Mouse (Mus musculus) frontal cortex, postnatal 36 days (tissue): ENCODE results near the gene Larp1.
"Not testable (repeated sequence)": the region's sequence is repeated elsewhere in the genome, so short reads cannot be mapped to it uniquely, and the experiment has no call there.

Source experiments
- DNase-seq, 2 experiments: peaks; one replicate each; pipeline ENCODE4 v3.0.0; 2022; ENCODE audit warnings: low spot score in 2 of 2

Gene Larp1

GRCm38 (mm10) chr11:58028981-58029380, 20.1 kb downstream of the Larp1 start:
- no peak for DNase-seq

GRCm38 (mm10) chr11:58029869-58030268, 21.0 kb downstream of the Larp1 start:
- DNase-seq = no peak

- no peak for DNase-seq
Measured at GRCm38 (mm10) chr11:58031176-58031575, 22.3 kb downstream of the Larp1 start.

DNA sequence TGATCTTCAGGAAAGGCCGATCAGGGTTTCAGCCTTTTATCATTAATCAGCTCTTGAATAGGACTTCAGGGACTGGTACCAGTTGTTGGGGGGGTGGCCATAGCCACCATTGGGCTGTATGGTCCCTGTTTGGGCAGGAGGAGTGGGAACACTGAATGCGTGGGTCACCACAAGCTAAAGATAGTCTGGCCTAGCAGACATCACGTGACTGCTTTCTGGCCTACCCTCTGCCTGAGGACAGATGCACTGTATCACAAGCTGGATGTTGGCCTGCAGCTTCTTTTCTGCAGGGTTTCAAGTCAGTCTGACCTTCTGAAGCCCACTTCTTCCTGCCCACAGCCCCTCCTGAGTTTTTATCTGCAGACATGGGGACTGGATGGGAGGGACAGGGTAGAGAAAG, 24.8 kb downstream of the Larp1 start:
- DNase-seq = peak in 1 of 2 experiments; percentile 21

GRCm38 (mm10) chr11:58039027-58039426, 30.2 kb downstream of the Larp1 start:
- no peak for DNase-seq

- no peak for DNase-seq
Measured at GRCm38 (mm10) chr11:58042861-58043431, 34.1 kb downstream of the Larp1 start.

GRCm38 (mm10) chr11:58046438-58046837, 37.6 kb downstream of the Larp1 start:
- peak in 1 of 2 experiments; percentile 15 for DNase-seq

- DNase-seq = peak; percentile 54 to 64
Measured at GRCm38 (mm10) chr11:58057455-58057854, 48.6 kb downstream of the Larp1 start.

- DNase-seq = not testable (repeated sequence)
Measured at GRCm38 (mm10) chr11:58059752-58060151, 50.9 kb downstream of the Larp1 start.

DNA sequence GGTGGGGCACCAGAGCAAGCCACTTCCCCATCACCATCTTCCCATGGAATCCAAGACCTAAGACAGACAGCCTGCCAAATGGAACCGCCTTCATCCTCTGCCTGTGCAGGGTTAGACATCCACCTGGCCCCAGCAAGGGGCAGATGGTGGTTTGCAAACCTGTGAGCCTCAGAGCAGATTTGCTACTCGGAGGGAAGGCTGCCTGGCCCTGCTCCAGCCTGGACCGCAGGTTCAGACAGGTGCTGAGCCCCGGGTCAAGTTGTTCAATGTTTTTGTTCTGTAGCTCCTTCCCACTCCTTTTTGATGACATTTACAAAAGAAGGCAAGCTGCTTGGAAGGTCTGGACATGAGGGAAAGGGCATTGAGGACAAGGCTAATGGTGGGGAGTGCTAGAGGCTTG, 52.4 kb downstream of the Larp1 start:
- not testable (repeated sequence) for DNase-seq

DNA sequence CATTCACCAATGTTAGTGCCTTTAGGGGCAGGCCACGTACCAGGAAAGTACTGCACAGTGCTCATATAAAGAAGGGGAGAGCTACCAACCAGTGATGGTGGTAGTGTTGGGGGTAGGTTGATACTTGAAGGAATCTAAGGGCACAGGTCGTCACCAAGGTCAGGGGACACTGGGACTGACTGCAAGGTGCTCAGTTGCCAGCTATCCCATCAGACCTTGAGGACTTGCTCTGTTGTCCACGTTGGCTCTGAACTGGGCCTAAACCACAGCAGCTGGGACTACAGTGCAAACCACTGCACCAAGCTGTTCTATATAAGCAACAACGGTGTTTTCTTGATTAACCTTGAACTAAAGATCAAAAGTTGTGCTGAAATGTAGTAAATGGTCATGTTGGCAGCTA, 53.7 kb downstream of the Larp1 start:
- no peak for DNase-seq

DNA sequence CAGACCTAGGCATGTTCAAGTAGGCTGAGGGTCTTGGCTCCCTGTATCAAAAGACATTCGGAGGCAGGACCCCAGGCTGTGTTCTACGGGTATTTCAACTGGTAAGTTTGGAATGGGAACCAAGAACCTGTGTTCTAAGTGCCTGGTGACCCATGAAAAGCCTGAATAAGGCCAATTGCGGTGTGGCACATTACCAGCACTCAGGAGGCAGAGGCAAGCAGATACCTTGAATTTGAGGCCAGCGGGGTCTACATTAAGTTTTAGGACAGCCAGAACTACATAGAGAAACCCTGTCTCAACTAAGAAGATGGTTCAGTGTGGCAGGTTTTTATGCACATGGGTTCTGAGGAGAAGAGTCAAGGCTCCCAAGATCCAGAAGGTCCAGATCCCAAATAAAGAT, 56.2 kb downstream of the Larp1 start:
- no peak for DNase-seq

DNA sequence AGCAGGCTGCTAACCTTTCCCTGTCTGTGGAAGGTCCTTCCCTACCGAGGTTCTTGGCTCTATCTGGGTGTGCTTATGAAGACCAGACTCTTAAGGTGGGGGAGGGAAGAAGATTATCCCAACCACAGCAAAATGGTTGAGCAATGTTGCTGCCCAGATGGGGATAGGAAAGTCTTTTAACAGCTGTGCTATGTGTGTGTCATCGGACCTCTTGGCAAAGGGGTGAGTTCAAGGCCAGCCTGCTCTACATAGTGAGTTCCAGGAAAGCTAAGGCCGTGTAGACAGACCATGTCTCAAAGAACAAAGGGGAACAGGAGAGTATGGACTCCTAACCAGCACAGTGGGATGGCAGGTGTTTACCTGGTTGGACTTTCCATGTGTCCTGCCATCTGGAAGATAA, 64.1 kb downstream of the Larp1 start:
- no peak for DNase-seq

DNA sequence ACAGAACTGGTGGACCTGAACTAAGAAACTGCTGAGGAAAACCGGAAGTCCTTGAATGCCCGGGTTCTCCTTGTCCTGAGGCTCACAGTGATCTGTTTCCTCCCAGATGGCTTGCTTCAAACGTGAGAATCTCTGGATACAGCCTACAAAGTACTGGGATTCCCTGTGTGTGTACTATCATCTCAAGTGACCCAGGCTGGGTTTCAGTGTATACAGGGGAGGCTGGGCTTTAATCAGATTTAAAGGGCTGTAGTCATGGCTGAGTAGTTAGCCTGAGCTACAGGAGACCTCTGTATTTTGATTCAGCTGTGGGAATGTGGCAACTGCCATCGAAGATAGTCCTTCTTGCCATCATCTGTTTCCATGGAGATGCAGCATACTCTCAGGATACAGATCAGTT, 68.4 kb downstream of the Larp1 start:
- no peak for DNase-seq

- DNase-seq = no peak
Measured at GRCm38 (mm10) chr11:58081716-58082115, 72.9 kb downstream of the Larp1 start.

- no peak for DNase-seq
Measured at GRCm38 (mm10) chr11:58092541-58092940, 83.7 kb downstream of the Larp1 start.

DNA sequence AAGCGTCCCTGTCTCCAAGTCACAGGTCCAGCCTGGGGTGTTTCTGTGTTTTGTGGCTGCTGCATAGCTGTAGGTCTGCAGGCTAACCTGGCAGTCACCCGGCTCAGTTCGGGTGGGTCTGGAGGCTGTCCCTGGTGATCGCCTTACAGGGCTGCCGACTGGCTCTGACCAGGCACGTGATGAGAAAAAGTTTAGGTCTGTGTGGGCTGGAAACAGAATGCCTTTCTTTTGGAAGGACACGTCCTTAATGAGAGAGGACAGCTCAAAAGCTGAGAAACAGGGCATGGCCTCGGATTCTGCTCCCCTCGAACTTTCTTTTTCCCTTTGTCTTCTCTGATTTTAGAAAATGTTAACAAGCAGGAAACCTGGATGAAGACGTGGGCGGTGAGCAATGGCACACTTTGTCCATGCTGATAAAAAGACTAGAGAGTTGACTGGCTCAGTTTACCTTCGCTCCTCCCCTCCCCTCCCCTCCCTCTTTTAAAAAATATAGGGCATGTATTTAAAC, 84.2 kb downstream of the Larp1 start, which contains the start of gene Gm12248:
TSS of gene Gm12248 (minus strand) at position 114 of the 508 bp plus-strand sequence.
- DNase-seq = no peak

- DNase-seq = no peak
Measured at GRCm38 (mm10) chr11:58094766-58095165, 85.9 kb downstream of the Larp1 start.

GRCm38 (mm10) chr11:58095561-58095960, 86.7 kb downstream of the Larp1 start:
- no peak for DNase-seq

GRCm38 (mm10) chr11:58096160-58096559, 87.3 kb downstream of the Larp1 start:
- no peak for DNase-seq

- DNase-seq = no peak
Measured at GRCm38 (mm10) chr11:58096821-58097620, 88.2 kb downstream of the Larp1 start.

GRCm38 (mm10) chr11:58097621-58098365, 88.9 kb downstream of the Larp1 start:
- no peak for DNase-seq
